Mouse (Mus musculus): ENCODE data around the gene Tmcc2.

GRCm38 (mm10) chr1:132366937-132367336 lies 24.1 kb downstream of the Tmcc2 start:
- TF ChIP-seq CTCF (IDR thresholded peaks at IDR 0.05; ENCODE audit: low read depth, low read length) (no peak), POLR2AphosphoS5 (IDR thresholded peaks at IDR 0.05; ENCODE audit: insufficient replicate concordance, low read depth, low read length) (no peak), TAL1 (conservative IDR thresholded peaks at IDR 0.05; ENCODE audit: low read depth, low read length) (no peak), GATA1 (IDR thresholded peaks at IDR 0.05; ENCODE audit: borderline replicate concordance, low read length) (no peak), GATA2 (IDR thresholded peaks at IDR 0.05; ENCODE audit: borderline replicate concordance, low read depth, low read length) (no peak)
